Mouse (Mus musculus) yolk sac, embryonic 10.5 days (tissue): ENCODE measurements around the gene Pds5b.
"Not testable (repeated sequence)": the region's sequence is repeated elsewhere in the genome, so short reads cannot be mapped to it uniquely, and the experiment has no call there.

Experiments used
- DNase-seq: peaks from one replicate; pipeline ENCODE4 v3.0.0-alpha.2; 2017; ENCODE audit warnings: low spot score

Gene Pds5b

DNA sequence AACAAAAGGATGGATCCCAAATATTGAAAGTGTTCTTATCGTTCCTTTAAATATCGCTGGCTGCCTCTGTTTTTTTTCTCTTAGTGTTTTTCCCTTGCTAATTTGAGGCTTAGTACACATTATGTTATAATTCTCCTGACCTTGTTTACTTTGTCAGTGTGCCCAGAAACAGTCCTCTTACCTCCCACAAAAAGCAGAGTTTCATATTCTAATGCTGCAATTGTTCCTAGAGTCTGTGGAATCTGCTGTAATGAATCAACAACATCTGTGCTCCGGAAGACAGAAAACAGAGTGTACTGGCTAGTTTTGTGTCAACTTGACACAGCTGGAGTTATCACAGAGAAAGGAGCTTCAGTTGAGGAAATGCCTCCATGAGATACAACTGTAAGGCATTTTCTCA lies 149.8 kb downstream of the Pds5b start:
- no peak for DNase-seq

DNA sequence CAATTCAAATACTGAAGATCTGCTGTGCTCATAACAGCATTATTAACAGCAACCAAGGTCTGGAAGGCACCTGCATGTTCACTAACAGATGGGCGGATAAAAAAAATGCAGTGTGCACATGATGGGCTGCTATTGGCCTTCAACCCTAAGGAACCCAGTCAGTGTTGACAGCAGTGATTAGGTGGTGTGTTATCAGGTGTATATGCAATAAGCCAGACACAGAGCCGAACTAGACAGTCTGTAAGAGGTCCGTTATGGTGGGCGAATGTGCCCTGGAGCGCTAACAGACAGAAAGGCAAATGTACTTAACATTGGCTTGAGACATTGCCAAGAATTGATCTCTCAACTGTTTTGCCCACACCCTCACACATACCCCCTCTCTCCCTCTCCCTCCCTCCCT lies 156.0 kb downstream of the Pds5b start:
- DNase-seq = no peak

DNA sequence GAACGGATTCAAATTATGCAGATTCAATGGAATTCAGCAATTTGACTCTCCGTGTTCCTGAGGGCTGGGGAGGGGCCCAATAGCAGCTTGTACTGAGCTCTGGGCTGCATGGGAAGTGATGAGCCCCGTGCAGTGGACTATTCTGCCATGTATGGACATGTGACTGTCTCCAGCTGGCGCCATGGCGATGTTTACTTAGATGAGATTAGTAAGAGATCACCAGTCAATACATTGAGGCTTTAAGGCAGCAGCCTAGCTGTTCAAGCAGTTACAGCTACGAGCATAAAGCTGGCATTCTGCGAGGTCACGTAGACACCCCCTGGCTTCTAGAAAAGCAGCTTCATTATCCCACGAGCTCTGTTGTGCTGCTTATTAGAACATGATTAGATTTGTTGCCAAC lies 157.2 kb downstream of the Pds5b start:
- DNase-seq = no peak

DNA sequence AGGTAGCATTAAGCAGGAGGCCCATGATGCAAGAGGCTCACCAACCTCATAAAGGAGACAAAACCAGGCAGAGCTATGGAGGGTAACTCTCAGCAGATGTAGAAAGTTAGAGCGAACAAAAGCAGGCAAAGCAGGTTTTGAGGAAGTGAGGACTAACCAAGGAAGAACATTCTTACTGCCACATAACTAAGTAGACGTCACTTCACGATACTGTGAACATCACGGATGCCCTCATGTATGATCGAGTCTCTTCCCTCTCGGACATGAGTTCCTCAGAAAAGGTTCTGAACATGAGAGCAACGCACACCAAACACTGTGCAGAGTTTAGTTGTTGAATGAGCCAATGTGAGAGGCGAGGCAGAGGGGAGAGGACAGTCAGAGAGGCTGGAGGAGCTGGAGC lies 163.2 kb downstream of the Pds5b start:
- DNase-seq = no peak

GRCm38 (mm10) chr5:150839688-150840541 lies 166.4 kb downstream of the Pds5b start:
- DNase-seq = peak; percentile 63

DNA sequence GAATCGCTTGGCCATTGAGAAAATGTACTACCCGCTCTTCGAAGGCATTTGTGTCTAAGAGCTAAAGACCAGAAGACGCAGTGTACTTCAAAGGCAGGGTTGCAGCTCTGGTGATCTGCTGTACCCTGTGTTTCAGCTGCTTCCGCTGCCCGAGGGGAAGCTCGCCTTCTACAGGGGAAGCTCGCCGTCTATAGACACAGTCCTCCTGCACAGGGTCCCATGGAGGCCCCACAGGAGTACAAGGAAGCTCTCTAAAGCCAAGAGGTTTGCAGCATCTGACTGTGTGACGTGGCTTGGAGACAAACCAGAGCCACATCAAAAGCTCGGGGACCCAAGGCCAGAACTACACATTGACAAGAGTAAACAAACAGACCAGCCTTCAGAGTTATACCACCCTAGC lies 167.1 kb downstream of the Pds5b start:
- peak; percentile 37 for DNase-seq

GRCm38 (mm10) chr5:150845961-150846360 lies 172.4 kb downstream of the Pds5b start:
- DNase-seq = no peak

DNA sequence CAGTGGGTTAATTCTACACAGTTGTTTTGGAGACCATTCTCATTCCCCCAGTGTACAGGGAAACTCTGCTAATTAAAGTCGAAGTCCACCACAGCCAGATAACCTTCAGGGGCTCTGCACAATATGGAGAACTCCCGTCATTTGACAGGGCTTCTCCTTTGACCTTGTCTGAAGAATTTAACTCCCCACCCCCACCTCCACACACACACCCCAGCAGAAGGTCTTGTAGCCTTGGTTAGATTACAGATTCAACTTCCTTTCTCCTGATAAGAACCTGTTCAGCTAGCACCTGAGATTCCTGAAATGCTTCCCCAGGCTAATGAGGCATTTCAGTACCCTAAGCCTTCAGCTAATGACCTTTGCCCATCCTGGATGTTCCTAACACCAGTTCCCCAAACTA lies 177.3 kb downstream of the Pds5b start:
- peak; percentile 77 for DNase-seq

DNA sequence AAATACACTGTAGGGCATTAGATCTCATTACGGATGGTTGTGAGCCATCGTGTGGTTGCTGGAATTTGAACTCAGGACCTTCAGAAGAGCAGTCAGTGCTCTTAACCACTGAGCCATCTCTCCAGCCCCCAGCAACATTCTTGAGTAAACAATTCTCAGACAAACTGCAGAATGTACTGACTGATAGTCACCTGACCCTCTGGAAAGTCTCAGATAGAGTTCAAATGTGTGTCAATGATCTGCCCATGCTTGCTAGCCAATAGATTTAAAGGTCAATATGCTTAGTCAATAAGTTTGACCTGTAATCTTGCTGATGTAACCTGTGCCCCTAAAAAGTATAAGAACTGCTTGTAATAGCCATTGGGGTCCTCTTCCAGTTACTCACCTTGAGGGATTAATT lies 178.6 kb downstream of the Pds5b start:
- DNase-seq = not testable (repeated sequence)

DNA sequence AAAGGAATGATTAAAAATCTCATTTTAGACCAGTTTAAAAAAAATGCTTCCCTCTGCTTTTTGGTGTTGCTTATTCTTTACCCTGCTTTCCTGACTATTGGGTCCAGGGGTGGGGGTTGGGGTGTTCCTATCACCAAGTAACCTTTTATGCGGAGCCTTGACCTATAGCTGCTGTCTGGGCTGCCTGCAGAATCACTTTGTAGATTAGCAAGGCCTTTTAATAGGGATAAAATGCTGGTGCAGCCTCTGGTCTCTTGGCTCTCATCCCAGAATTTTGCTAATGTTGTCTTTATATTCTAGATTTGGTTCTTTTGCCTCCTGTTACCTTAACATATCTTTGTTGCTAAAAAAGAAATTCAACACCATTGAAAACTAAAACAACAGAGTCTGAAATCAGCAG lies 181.0 kb downstream of the Pds5b start:
- no peak for DNase-seq

GRCm38 (mm10) chr5:150859642-150860194 lies 186.2 kb downstream of the Pds5b start:
- DNase-seq = no peak
